Mouse (Mus musculus) lung, embryonic 14.5 days (tissue): ENCODE data around the gene Prkag3. TPM values are rescaled to one million over a fixed set of nuclear protein-coding genes. Genes with fewer than 3 reads are reported as not detected.
A peak's percentile ranks its signal among the peaks of the same experiment; 100 is the strongest.

ENCODE experiments used
- ATAC-seq: fragments of 200-750 bp; cut with Nextera tagmentation; 2 replicates; pipeline ENCODE4 v1.8.0; 2017; ENCODE audit warnings: mild to moderate bottlenecking, moderate TSS enrichment, moderate library complexity; ENCODE audit not compliant: insufficient read depth
- DNase-seq: peaks from one replicate; pipeline ENCODE4 v3.0.0-alpha.2; 2015
- H3K27ac ChIP-seq: fragments of 300-500 bp; sonication (generic); 2 replicates; pipeline ENCODE4 v1.5.1; 2014; ENCODE audit warnings: low read depth, mild to moderate bottlenecking, moderate library complexity
- H3K27me3 ChIP-seq: fragments of 300-500 bp; sonication (generic); 2 replicates; pipeline ENCODE4 v1.6.1; 2014; ENCODE audit warnings: low read length, control low read depth; ENCODE audit not compliant: insufficient read depth
- H3K36me3 ChIP-seq: fragments of 300-500 bp; sonication (generic); 2 replicates; pipeline ENCODE4 v1.6.1; 2014; ENCODE audit warnings: control low read depth; ENCODE audit not compliant: insufficient read depth
- H3K4me1 ChIP-seq: fragments of 300-500 bp; sonication (generic); 2 replicates; pipeline ENCODE4 v1.6.1; 2014; ENCODE audit warnings: antibody characterized with exemption, control low read depth; ENCODE audit not compliant: insufficient read depth
- H3K4me2 ChIP-seq: fragments of 300-500 bp; sonication (generic); 2 replicates; pipeline ENCODE4 v1.6.1; 2014; ENCODE audit warnings: mild to moderate bottlenecking
- H3K4me3 ChIP-seq: fragments of 300-500 bp; sonication (generic); 2 replicates; pipeline ENCODE4 v1.5.1; 2014; ENCODE audit warnings: low read depth, low read length
- H3K9ac ChIP-seq: fragments of 300-500 bp; sonication (generic); 2 replicates; pipeline ENCODE4 v1.6.1; 2014
- H3K9me3 ChIP-seq: fragments of 300-500 bp; sonication (generic); 2 replicates; pipeline ENCODE4 v1.6.1; 2016; ENCODE audit warnings: low read depth, low read length, control low read depth
- CTCF ChIP-seq: IDR thresholded peaks from 2 replicates; pipeline ENCODE4 v1.5.1; 2016; ENCODE audit warnings: antibody characterized with exemption, low read depth
- WGBS: fragments of 180-500 bp; shearing (Covaris S2); extraction: QIAGEN DNeasy Blood & Tissue Kit; methylation state at CpG from one replicate; pipeline ENCODE4 v1.1.7; 2014; 5-methylcytosine and 5-hydroxymethylcytosine counted together
- polyA plus RNA-seq: library from polyadenylated mRNA; unstranded; fragments of >200 nt; fragmentation: Nextera tagmentation; extraction: Ambion mirVana; gene quantifications from 2 replicates; pipeline ENCODE4 v1.2.1, GENCODE M21; 2014

Prkag3 gene
- polyA plus RNA-seq, 1 experiment from 2014 or later = 0.29 TPM

- no peak overlapping the region for H3K27ac ChIP-seq
- WGBS = 1% methylated on average over 6 of the region's 6 CpGs
- H3K27me3 ChIP-seq = peaks cover 4% of the 10 kb centered on the region; the same call in 1 of the 2 replicates
- peak; percentile 68 for TF ChIP-seq CTCF
- DNase-seq = peak; percentile 92
- no peaks in the 10 kb centered on the region for H3K36me3 ChIP-seq
- no peak overlapping the region for H3K9ac ChIP-seq
- ATAC-seq = no peak
- no peaks in the 10 kb centered on the region for H3K9me3 ChIP-seq
- H3K4me1 ChIP-seq = no peaks in the 10 kb centered on the region
- H3K4me2 ChIP-seq = no peak overlapping the region
- H3K4me3 ChIP-seq = no peak overlapping the region
Measured at GRCm38 (mm10) chr1:74763081-74763480, 14.1 kb upstream of the Prkag3 start.

- no peak overlapping the region for H3K27ac ChIP-seq
- no peaks in the 10 kb centered on the region for H3K36me3 ChIP-seq
- no peaks in the 10 kb centered on the region for H3K4me1 ChIP-seq
- DNase-seq (peak; percentile 81), ATAC-seq (peak; percentile 52; the same call in 1 of the 2 replicates)
- H3K4me2 ChIP-seq = no peak overlapping the region
- no peaks in the 10 kb centered on the region for H3K27me3 ChIP-seq
- 21% methylated on average over 4 of the region's 4 CpGs for WGBS
- no peaks in the 10 kb centered on the region for H3K9me3 ChIP-seq
- peak; percentile 74 for TF ChIP-seq CTCF
- no peak overlapping the region for H3K4me3 ChIP-seq
- no peak overlapping the region for H3K9ac ChIP-seq
Measured at GRCm38 (mm10) chr1:74759773-74760172, 10.8 kb upstream of the Prkag3 start.

- H3K4me2 ChIP-seq = no peak overlapping the region
- DNase-seq (no peak), ATAC-seq (no peak)
- 0 out of 2 replicates have a peak, but pooled peaks cover under 1% of the 10 kb centered on the region for H3K27me3 ChIP-seq
- no peaks in the 10 kb centered on the region for H3K36me3 ChIP-seq
- 63% methylated on average over 5 of the region's 5 CpGs for WGBS
- no peak overlapping the region for H3K27ac ChIP-seq
- H3K4me3 ChIP-seq = no peak overlapping the region
- H3K9ac ChIP-seq = no peak overlapping the region
- no peaks in the 10 kb centered on the region for H3K9me3 ChIP-seq
- no peak for TF ChIP-seq CTCF
- no peaks in the 10 kb centered on the region for H3K4me1 ChIP-seq
Measured at GRCm38 (mm10) chr1:74754175-74754785, 5.3 kb upstream of the Prkag3 start.

- no peaks in the 10 kb centered on the region for H3K9me3 ChIP-seq
- no peak for TF ChIP-seq CTCF
- no peak overlapping the region for H3K4me3 ChIP-seq
- no peak for DNase-seq
- no peak for ATAC-seq
- H3K4me1 ChIP-seq = no peaks in the 10 kb centered on the region
- H3K36me3 ChIP-seq = no peaks in the 10 kb centered on the region
- WGBS = 79% methylated on average over 8 of the region's 8 CpGs
- H3K27me3 ChIP-seq = peaks cover 9% of the 10 kb centered on the region; the same call in 1 of the 2 replicates
- no peak overlapping the region for H3K9ac ChIP-seq
- no peak overlapping the region for H3K4me2 ChIP-seq
- H3K27ac ChIP-seq = no peak overlapping the region
Measured at GRCm38 (mm10) chr1:74753266-74753974, 4.4 kb upstream of the Prkag3 start.

GRCm38 (mm10) chr1:74752833-74753232 is 3.8 kb upstream of the Prkag3 start:
- ATAC-seq (no peak), DNase-seq (no peak)
- Histone ChIP-seq H3K36me3 (no peaks in the 10 kb centered on the region), H3K4me3 (no peak overlapping the region), H3K4me1 (no peaks in the 10 kb centered on the region), H3K27ac (no peak overlapping the region), H3K4me2 (no peak overlapping the region), H3K9me3 (no peaks in the 10 kb centered on the region), H3K27me3 (peaks cover 12% of the 10 kb centered on the region; the same call in 1 of the 2 replicates), H3K9ac (no peak overlapping the region)
- TF ChIP-seq CTCF = no peak
- 95% methylated on average over 3 of the region's 3 CpGs for WGBS

- no peak overlapping the region for H3K4me2 ChIP-seq
- TF ChIP-seq CTCF = no peak
- ATAC-seq (no peak), DNase-seq (no peak)
- no peak overlapping the region for H3K4me3 ChIP-seq
- H3K27me3 ChIP-seq = peaks cover 12% of the 10 kb centered on the region; the same call in 1 of the 2 replicates
- no peaks in the 10 kb centered on the region for H3K36me3 ChIP-seq
- H3K27ac ChIP-seq = no peak overlapping the region
- no peaks in the 10 kb centered on the region for H3K9me3 ChIP-seq
- WGBS = 75% methylated on average over 8 of the region's 8 CpGs
- H3K9ac ChIP-seq = no peak overlapping the region
- no peaks in the 10 kb centered on the region for H3K4me1 ChIP-seq
Measured at GRCm38 (mm10) chr1:74752150-74752549, 3.1 kb upstream of the Prkag3 start.

GRCm38 (mm10) chr1:74750683-74751082 is 1.7 kb upstream of the Prkag3 start:
- H3K27me3 ChIP-seq = peaks cover 12% of the 10 kb centered on the region; the same call in 1 of the 2 replicates
- DNase-seq (no peak), ATAC-seq (no peak)
- TF ChIP-seq CTCF = no peak
- no peak overlapping the region for H3K4me2 ChIP-seq
- WGBS = 67% methylated on average over 4 of the region's 4 CpGs
- H3K36me3 ChIP-seq = no peaks in the 10 kb centered on the region
- H3K4me3 ChIP-seq = no peak overlapping the region
- H3K9me3 ChIP-seq = no peaks in the 10 kb centered on the region
- H3K4me1 ChIP-seq = no peaks in the 10 kb centered on the region
- H3K9ac ChIP-seq = no peak overlapping the region
- H3K27ac ChIP-seq = no peak overlapping the region
